Mouse (Mus musculus) liver, embryonic 14.5 days (tissue): ENCODE measurements around the gene Alg14.

Experiments
- CTCF ChIP-seq: IDR thresholded peaks from 2 replicates; pipeline ENCODE4 v1.5.1; 2016; ENCODE audit warnings: antibody characterized with exemption, low read depth, control low read depth
- EP300 ChIP-seq: IDR thresholded peaks from 2 replicates; pipeline ENCODE4 v1.6.1; 2016; ENCODE audit warnings: antibody characterized with exemption, low read depth

DNA sequence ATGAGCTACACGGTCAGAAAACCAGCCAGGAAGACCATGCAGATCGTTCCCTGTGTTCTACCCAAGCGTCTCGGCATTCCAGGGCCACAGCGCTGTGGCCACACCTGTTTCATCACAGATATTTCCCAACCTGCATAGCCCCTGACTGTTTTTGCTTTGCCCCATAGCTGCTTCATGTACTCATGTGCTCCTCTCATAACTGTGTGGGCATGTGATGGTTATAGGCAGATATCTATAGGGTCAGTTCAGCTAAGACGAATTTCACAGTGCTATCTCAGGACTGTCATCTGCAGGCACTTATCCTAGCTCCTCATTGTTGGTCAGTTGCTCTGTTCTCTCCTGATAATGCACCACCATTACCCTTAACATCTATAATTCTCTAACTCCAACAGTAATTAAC is 27.3 kb upstream of the Alg14 start:
- TF ChIP-seq CTCF (no peak), EP300 (peak; percentile 95)
